Mouse (Mus musculus): ENCODE data around the gene Cr1l. TPM values are rescaled to one million over a fixed set of nuclear protein-coding genes. Genes with fewer than 3 reads are reported as not detected.

The Cr1l gene
- total RNA-seq (2021): 10 to 100 TPM; 69.7 to 78.0 TPM
- long read RNA-seq, experiment 1, transcript Cr1l-201 (10 exons, 1,651 nt): major isoform, 14 of 26 reads
- long read RNA-seq, experiment 1, partial matches to known transcripts: 0 of 26 reads
- long read RNA-seq, experiment 1, other reads (novel, unspliced or antisense): 12 of 26 reads
- long read RNA-seq, experiment 2, transcript Cr1l-201 (10 exons, 1,651 nt): major isoform, 36 of 79 reads
- long read RNA-seq, experiment 2, partial matches to known transcripts: 6 of 79 reads
- long read RNA-seq, experiment 2, other reads (novel, unspliced or antisense): 36 of 79 reads

DNA sequence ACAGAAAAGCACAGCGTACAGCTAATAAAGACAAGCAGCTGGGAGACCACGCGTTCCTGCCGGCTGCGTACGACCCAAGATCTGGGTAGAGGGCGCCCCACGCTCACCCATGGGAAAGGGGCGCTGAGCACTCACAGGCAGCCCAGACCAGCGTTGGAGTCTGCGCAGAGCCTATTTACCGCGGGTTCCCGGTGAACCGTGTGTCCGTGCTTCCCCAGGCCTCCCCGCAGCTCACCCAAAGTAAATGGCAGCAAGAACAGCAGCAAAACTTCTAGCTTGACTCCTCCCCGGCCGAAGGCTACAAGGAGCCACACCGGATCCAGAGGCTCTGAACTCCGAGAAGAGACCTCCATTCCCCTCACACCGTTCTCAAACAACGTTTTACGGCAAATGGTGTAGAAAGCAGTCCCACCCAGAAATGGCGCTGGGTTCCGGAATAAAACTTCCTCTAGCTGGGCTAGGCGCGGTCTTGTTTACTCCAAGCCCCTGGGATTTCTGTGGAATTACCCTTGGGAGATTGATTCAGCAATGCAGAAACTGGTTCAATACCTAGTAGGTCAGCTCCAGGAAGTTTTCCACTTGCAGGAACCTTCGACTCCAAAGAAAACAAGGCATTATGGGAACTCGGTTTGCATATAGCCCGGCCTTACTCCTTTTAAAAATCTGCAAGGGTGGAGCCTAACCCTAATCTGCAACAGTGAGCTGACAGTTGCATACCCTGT is at the start of gene Cr1l:
Gene Cr1l, minus strand, starts transcription at position 634 of the 722 bp plus-strand sequence.
- DNase-seq (ENCODE audit: low spot score in 2 of 2): peak; percentile 79 to 83

DNA sequence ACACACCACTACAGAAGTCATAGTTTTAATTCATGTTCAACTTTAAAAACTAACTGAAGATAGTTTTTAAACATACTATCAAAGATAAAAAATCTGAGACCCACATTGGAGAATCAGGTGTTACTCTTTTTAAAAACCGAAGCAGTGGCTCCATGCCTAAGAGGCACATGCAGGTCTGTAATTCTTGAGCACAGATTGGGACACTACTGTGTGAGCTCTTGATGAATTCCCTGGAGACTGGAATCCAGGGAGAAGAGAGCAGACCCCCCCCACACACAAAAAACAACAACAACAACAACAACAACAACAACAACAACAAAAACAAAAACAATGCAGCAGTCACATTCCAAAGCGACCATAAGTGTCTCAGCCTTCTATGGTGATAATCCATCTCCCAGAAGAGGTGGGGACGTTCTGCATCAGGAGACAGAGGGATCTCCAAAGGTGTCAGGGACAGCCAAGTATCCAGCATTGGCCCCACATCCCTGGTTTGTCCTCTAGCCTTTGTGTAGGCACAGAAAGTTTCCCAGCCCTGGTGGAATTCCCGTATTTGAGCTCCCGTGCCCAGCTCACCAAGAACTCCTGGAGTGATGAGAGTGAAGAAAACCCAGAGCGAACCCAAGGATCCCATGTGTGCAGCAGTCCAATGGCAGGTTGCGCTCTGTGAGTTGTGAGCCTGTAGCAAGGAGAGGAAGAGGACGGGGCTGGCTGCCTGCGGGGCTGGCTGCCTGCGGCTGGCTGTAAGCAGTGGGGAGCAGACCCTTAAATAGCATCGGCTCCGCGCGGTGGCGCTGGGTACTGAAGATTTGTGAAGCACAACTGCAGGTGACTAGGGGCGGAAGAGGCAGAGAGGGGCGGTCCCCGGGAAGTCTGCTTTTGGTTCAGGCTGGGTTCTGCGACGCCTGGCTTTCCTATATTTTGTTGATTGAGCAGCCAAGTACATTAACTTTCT is 44.9 kb upstream of the Cr1l start, which contains the start of gene Cr2:
Gene Cr2, minus strand, starts transcription at position 737 of the 952 bp plus-strand sequence.
- DNase-seq (ENCODE audit: low spot score in 2 of 2): peak; percentile 3 to 21

DNA sequence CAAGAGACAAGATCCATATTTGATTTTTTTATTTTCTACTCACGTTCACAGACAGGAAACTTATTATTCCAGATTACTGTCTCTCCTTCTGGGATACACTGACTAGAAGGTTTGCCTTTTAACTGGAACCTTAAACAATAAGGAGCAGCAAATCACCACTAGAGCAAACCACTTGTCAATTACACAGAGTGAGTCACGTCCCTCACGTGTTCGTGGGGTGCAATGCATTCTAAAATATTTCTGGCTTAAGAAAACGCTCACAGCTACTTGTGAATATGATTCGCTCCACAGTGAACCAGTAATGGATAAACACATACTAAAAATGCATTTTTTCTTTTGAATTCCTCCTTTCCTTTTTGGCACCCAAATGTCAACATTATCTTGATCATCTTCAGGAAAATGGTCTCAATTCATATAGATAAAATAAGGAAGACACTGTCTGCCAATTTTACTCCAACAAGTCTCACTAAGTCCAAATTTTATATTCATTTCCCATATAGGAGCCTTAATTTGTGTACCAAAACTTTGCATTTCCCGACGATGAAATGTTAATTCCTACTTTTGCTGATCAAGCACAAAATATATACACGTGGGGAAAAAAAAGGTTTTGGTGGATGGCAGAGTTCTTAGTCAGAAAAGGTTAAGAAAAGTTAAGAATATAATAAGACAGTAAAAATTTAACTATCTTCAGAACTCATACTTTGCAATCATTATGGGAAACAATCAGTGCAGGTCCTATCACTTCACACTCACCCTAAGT is 33.8 kb upstream of the Cr1l start:
- DNase-seq (ENCODE audit: low spot score in 2 of 2): no peak

DNA sequence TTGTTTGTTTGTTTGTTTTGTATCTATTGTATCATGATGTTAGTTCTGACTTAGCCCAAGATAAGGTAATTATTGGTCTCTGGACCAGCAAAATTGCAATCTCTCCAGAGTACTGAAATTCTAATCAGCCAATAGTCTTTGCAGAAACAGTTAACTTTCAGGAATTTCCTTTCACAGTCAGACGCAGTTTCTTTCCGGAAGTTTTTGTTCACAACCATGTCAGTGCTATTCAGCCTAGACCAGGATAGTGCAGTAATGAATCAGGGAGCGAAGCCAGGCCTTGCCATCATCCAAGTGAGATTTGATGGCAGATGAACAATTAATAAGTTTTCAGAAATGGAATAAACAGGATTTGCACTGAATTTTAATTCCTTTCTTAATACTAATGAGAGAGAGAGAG is 684 bp upstream of the Cr1l start:
- DNase-seq (ENCODE audit: low spot score in 2 of 2): no peak

DNA sequence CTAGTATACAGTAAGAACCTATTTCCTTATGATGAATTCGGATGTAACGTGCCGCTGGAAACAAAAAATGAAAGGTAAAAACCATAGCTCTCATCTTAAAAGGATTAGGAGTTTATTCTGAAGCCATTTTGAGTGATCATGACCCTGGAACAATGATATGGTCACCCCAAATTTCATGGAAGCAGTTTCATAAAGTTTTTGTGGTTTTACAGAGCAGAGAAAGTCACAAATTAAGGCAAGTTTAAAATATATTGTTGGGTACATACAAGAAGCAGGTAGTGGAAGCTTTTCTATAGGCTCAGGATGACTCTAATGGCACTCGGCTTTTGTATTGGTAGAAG is 259 bp upstream of the Cr1l start:
- DNase-seq (ENCODE audit: low spot score in 2 of 2): no peak

DNA sequence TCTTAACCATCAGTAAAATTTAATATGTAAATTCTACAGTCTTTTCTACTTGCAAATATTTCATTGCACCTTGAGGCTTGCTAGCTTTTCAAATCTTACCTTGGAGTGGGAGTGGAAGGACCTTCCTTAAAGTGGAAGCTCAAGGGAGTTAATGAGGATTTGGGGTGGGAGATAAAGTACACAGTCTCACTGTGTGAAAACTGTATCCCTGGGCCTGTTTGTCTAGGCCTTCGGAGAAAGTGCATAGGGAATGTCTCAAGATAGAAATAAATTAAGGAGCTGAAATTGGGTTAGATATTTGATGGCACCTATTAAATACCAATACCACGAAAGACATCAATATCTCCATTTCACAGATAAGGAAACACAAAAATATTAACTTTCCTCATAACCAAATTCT is 907 bp downstream of the Cr1l start:
- DNase-seq (ENCODE audit: low spot score in 2 of 2): no peak

DNA sequence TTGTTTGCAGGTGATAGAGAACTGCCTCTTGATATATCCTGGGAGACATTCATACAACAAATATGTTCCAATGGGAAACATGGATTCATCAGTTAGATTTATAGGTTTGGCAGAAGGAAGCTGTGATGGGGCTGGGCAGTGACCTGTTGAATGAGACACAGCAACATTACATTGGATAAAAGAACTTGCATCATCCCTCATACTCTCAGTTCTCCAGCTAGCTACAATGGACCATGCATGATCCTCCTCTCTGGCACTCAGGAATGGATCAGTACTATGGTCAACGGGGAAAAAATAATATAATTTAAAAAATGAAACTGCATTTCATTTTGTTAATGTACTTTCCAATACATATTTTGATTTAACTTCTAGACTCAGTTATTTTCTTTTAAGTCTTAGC is 1.5 kb downstream of the Cr1l start:
- DNase-seq (ENCODE audit: low spot score in 2 of 2): no peak

DNA sequence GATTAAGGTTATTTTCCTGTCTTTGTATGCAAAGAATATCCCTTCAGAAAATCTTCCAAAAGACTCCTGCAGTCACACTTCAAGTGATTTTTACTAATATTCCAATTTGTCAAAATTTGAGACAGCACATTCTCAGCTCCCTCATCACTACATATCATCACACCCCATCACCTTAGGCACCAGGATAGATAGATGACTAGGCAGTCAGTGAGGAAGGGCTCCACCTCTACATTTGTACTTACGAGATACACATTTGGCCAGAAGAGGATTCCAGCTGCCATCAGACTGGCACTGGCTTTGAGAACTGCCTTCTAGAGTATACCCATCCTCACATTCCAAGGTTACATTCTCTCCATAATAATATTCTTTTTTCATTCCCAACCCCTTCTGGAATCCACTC is 17.0 kb downstream of the Cr1l start:
- DNase-seq (ENCODE audit: low spot score in 2 of 2): no peak

DNA sequence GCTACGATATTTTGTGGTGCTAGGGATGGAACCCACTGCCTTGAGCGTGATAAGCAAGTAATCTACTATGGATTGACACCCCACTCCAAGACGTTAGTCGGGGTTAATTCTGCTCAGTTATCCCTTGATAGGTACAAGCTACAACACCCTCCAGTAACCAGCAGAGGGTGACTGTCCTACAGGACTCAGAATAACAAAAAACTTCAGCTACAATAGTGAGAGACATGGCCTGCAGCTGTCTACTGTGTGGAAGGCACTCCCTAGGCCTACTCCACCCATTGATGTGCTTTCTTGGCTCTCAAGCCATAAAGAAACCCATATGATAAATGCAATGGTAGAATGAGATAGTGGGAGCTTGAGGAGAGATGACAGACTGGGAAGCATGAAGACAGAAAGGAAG is 17.8 kb downstream of the Cr1l start:
- no peak for DNase-seq (ENCODE audit: low spot score in 2 of 2)

DNA sequence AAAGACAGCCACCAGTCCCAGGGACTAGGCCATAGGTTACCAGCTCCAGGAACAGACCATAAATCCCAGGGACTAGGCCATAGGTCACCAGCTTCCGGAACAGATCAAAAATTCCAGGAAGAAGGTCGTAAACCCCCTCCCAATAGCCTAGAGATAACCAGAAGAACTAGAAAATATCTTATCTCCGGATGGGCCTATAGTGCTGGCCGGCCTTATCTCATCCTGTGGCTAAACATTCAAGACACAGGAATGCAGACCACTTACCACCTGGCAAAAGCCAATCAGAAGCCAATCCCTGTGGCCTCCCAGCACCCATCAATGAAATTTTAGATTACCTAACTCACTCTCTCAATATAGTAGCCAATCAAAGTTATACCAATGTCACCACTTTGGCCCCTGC is 30.7 kb downstream of the Cr1l start:
- no peak for DNase-seq (ENCODE audit: low spot score in 2 of 2)

DNA sequence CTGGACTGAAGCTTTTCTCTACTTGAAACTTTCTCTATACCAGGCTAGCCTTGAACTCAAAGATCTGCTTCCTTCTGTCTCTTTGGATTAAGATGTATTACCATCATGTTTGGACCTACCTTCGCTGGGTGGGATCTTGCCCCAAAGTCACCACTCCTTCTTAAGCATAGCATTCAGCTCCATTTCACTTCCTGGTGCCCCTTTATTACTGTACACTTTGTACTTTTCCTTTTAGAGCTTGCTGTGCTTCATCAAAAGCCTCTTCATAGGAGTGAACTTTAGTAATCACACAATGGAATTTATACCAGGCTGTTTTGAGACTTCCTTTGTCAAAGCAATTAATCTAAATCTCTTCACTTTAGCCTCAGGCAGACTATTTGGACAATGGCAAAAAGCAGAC is 33.4 kb downstream of the Cr1l start:
- DNase-seq (ENCODE audit: low spot score in 2 of 2): no peak

DNA sequence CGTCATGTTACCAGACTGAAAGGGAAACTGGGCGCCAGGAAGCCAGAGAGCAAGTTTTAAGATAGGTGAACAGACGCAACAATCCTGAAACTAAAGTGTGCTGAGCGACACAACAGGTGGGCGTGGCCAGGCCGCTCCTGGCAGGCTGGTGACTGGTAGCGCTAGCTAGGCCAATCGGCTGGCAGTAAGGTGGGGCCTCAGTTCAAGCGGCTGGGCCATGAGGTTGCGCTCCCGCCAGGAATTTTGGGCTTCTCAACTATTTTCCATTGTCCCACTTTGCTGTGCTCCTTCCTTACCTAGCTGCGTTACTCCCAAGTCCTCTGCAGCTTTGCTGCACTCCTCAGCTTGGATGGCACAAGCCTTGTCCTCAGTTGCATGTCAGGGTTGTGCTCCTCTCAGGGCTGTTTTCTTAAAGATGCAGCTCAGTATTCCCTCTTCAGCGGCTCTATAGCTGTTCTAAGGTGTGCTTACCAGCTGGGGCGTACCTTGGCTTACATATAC is 39.1 kb downstream of the Cr1l start, which contains the start of gene Cd46:
Gene Cd46, minus strand, starts transcription at position 30 of the 501 bp plus-strand sequence.
- DNase-seq (ENCODE audit: low spot score in 2 of 2): peak; percentile 67 to 73

DNA sequence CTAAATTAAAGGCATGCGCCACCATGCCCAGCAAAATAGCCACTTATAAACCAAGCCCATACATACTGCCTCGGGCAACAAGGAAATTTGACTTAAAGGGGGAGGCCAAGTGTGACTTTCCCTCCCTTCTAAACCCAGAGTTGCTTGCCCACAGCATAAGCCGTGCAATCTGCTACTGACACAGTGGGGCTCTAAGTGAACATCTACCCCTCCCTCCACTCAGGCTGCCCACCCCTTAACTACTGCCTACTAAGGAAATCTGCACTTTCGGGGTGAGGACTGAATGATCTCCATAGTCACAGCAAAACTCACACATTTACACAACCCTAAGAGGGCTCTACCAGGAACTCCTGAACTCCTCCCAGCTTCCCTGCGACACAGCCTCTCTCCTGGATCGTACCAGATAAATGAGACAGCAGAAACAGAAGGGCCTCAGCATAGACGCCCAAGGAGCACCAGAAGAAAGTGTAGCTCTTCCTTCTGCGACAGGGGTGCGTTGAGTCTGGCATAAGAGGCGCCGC is 39.6 kb downstream of the Cr1l start:
- DNase-seq (ENCODE audit: low spot score in 2 of 2): no peak

DNA sequence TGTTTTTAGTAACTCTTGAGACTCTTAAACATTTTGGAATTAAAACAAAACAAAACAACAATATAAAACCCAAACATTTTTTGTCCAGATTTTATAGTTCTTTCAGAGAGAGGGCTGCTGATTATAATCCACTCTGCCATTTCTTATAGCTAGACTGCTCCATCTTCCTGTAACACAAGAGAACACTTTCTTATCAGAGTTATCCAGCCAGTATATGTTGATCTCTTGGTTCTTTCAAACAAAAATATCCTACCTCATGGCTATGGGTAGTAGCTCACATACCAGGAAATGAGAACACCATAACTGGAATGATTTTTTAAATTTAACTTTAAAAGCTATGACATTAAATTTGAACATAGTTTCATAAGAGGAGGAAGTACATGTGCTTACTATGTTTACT is 49.2 kb downstream of the Cr1l start:
- no peak for DNase-seq (ENCODE audit: low spot score in 2 of 2)

Other genes with a start within 250 kb of the Cr1l start
- 10 to 100 TPM; 30.9 to 52.3 TPM for gene Cd34, start 192.8 kb downstream of the Cr1l start, total RNA-seq (2021)
- gene Cd46, start 39.3 kb downstream of the Cr1l start, total RNA-seq (2021): 1 to 10 TPM in 1 of 2 experiments, under 1 TPM in 1; 0.77 to 1.3 TPM
- gene Cr2, start 45.1 kb upstream of the Cr1l start, total RNA-seq (2021): under 1 TPM in 1 of 2 experiments, not detected in 1; 0.32 TPM